Mouse (Mus musculus) erythroid progenitor cell, adult 5-6 weeks (primary cell): ENCODE measurements around the gene Vti1a. TPM values are rescaled to one million over a fixed set of nuclear protein-coding genes. Genes with fewer than 3 reads are reported as not detected.

Source experiments
- ATAC-seq: replicated peaks from 2 replicates; pipeline ENCODE4 v1.8.0; 2016; ENCODE audit warnings: moderate number of reproducible peaks, mild to moderate bottlenecking, moderate TSS enrichment, inconsistent platforms; ENCODE audit not compliant: poor library complexity, low FRiP score, severe bottlenecking
- total RNA-seq, 2 experiments: library from RNA; stranded (forward) in 1 of 2; stranded (reverse) in 1 of 2; fragments of 150-400 nt in 1 of 2; fragments of 186-747, 209-891 nt in 1 of 2; gene quantifications; 2 replicates each; pipeline versions ENCODE4 v1.2.3 to v1.2.4; 2015 to 2017; ENCODE audit warnings: low replicate concordance in 2 of 2

The Vti1a gene
- total RNA-seq, 2 experiments from 2014 or later: 40.7 to 80.7 TPM

- ATAC-seq: 0 out of 2 replicates have a peak, but pooled peaks have one; percentile 59
These were observed 11.1 kb upstream of the Vti1a start for GRCm38 (mm10) chr19:55305024-55305423.

GRCm38 (mm10) chr19:55311874-55312273 is 4.2 kb upstream of the Vti1a start:
- no peak for ATAC-seq

- no peak for ATAC-seq
These were observed 2.4 kb upstream of the Vti1a start for GRCm38 (mm10) chr19:55313649-55314048.

GRCm38 (mm10) chr19:55315452-55316108 is 515 bp upstream of the Vti1a start, which contains the start of gene Zdhhc6:
Gene Zdhhc6 (minus strand): TSS chr19:55316032.
- ATAC-seq: peak; percentile 91

- ATAC-seq: no peak
These were observed 806 bp downstream of the Vti1a start for GRCm38 (mm10) chr19:55316901-55317300.

DNA sequence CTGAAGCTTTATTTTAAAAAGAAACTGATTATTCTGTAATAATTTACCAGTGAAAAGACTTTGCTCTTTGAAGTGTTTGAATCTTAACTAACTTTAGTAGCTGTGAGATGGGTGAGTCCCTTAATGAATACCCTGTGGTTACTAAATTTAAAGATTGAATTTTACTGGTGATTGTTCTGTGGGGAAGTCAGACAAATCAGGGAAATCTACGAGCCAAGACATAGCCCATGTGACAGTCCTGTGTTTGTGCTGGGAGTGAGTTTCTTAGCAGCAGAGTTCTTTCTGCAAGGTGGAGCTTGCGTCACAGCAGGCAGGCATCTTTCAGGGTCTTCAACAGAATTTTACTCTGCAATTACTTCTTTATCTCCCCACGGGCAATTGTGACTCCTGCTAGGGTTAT is 2.9 kb downstream of the Vti1a start:
- ATAC-seq: no peak

GRCm38 (mm10) chr19:55319521-55319920 is 3.4 kb downstream of the Vti1a start:
- ATAC-seq: no peak

DNA sequence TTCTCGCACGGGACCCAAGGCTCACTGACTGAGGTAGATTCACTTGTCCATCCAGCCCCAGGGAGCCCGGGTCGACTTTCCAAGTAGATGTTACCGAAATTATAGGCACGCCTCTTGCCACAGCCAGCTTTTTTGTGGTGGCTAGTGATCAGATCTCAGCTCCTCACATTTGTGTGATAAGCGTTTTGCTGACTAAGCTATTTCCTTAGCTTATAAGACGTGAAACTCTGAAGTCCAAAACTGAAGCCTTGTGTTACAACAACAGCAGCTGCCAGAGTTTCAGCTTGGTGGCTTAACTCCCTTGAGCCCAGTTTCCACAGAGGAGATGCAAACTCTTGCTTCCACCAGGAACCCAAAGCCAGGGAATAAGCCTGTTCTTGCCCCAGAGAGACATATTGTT is 6.5 kb downstream of the Vti1a start:
- ATAC-seq: no peak

DNA sequence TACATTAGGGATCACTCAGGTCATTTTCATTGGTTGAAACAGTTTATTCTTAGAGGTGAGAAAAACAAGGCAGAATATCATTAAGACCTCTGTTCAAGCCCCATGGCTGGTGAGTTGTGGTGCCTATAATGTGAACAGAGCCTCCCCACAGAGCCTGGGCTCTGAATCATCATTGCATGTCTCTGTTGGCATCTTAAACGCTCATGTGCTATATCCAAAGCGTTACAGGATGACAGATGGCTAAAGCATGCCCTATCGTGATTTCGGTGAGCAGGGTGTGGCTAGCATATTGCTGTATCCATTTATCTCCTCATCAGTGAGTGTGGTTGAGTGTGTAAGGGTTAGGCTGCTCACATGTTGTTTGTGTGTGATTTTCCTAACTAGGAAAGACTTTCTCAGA is 11.4 kb downstream of the Vti1a start:
- ATAC-seq: no peak

GRCm38 (mm10) chr19:55331776-55332175 is 15.7 kb downstream of the Vti1a start:
- ATAC-seq: no peak

- peak; percentile 84 for ATAC-seq
These were observed 16.7 kb downstream of the Vti1a start for GRCm38 (mm10) chr19:55332641-55333268.

DNA sequence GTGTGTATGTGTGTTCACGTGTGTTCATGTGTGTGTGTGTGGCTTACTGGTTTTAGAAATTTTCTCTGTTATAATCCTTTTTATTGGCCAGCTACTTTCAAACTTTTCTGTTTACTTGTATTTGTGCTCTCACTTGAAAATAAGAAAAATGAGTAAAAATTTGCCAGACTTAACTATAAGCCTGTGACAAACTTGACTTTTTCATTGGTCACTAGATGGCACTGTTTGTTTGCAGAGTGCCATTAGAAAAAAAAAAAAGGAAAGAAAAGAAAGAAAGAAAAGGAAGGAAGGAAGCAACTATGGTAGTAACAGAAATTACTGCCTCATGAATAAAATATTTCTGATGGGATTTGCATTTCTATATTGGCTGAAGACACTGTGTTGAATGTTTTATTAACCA is 19.8 kb downstream of the Vti1a start:
- ATAC-seq: no peak

GRCm38 (mm10) chr19:55336441-55336840 is 20.3 kb downstream of the Vti1a start:
- no peak for ATAC-seq

GRCm38 (mm10) chr19:55337066-55337465 is 21.0 kb downstream of the Vti1a start:
- ATAC-seq: no peak

- ATAC-seq: no peak
These were observed 21.6 kb downstream of the Vti1a start for GRCm38 (mm10) chr19:55337664-55338063.

DNA sequence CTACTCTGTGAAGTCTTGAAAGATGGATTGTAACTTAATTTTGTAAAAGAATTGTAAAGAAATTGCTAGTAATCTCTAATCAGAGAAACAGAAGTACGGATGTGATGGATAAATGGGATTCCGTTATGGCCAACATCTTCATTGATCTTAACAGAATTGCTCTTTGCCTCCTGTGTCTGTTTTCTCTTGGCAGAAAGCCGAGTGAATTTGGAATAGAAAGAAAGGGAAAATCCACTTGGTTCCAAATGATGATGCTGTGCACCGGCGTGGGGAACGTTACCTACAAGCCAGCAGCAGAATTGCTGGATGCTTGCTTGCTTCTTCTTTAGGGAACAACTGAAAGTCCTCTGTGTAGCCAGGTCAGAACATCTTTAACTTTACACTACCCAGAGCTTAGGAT is 24.4 kb downstream of the Vti1a start:
- no peak for ATAC-seq

DNA sequence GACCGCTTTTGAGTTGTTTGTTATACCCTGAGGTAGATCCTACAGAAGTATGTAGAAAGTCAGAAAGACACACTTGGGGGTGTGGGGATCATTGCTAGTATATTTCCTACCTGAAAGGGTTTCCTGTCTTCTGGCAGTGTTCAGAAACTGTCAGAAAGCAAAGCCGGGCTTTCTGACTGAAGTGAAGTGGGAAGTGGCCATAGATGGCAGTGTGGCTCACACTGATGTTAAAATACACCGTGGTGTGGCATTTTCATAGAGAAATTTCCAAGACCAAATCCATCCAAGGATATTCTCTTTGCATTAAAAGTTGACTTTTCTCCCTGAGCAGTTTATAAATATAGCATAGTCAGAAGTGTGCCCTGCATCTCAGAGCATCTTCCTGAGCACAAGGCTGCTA is 25.3 kb downstream of the Vti1a start:
- ATAC-seq: no peak

- no peak for ATAC-seq
These were observed 26.3 kb downstream of the Vti1a start for GRCm38 (mm10) chr19:55342423-55342822.

DNA sequence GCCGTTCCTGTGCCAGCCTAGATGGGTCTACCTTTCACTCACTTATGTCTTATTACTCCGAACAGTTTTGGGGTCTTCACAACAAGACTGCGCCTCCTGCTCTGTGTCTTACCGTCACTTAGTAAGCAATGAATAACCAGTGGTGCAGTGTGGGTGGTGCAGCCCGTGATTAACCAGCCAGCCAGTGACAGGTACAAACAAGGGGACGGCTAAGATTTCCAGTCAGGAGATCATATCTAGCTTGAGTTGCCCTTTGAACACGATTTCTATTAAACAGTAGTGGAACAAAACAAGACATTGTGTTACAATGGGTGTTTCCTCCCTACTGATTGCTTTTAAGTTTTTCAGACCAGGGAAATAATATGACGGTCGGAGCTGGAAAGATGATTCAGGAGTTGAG is 27.2 kb downstream of the Vti1a start:
- no peak for ATAC-seq

- ATAC-seq: no peak
These were observed 32.1 kb downstream of the Vti1a start for GRCm38 (mm10) chr19:55348187-55348586.

DNA sequence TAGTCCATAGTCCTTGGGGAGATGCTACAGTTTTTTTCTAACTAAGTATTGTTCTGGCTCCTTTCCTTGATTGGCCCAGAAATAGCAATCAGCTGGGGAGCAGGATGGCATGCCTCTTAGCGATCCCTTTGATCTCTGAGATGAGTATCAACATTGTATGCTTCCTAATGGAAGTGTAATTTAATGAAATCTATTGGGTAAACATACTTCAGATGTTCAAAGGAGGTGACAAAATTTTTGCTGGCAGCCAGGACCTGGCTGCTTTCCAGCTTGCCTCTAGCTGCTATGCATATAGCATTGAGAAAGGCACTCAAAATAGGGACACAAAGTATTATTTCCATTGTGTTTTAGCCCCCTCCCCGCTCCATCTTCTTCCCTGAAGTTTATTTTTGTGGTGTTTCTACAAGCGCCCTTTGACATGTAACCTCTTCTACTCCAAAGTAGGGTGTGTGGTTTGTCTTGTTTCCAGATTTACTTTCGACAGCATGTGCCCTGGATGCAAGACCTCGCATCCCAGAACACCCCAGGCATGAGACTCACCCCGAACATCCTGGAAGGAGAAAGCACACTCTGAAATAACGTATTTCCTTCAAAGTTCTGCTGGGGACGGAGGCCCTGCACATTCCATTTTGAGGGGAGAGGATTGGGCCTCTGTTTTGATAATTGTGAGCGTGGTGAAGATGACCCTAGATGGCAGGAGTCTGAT is 34.7 kb downstream of the Vti1a start:
- no peak for ATAC-seq
